Mouse (Mus musculus) heart, embryonic 14.5 days (tissue): ENCODE data around the gene Rab3gap1. TPM values are rescaled to one million over a fixed set of nuclear protein-coding genes. Genes with fewer than 3 reads are reported as not detected.
"Not testable (repeated sequence)": the region's sequence is repeated elsewhere in the genome, so short reads cannot be mapped to it uniquely, and the experiment has no call there.

ENCODE experiments used
- ATAC-seq: fragments of 200-750 bp; cut with Nextera tagmentation; 2 replicates; pipeline ENCODE4 v1.8.0; 2017; ENCODE audit warnings: low read depth, moderate TSS enrichment; ENCODE audit not compliant: insufficient number of reproducible peaks, insufficient read depth, low FRiP score
- H3K27ac ChIP-seq, 2 experiments: fragments of 200-500 bp in 1 of 2; fragments of 300-500 bp in 1 of 2; sonication (generic) in 1 of 2; replicated peaks in 1 of 2; 2 replicates each; pipeline ENCODE4 v1.5.1; 2012 to 2014; ENCODE audit warnings: low read depth in 2 of 2, low read length in 2 of 2, control low read depth in 1 of 2, mild to moderate bottlenecking in 1 of 2, mixed read lengths in 1 of 2; ENCODE audit not compliant: control insufficient read depth in 1 of 2, insufficient read depth in 1 of 2
- H3K27me3 ChIP-seq: fragments of 300-500 bp; sonication (generic); 2 replicates; pipeline ENCODE4 v1.6.1; 2014; ENCODE audit warnings: mild to moderate bottlenecking, low read length, control low read depth; ENCODE audit not compliant: control insufficient read depth, insufficient read depth
- H3K36me3 ChIP-seq: fragments of 300-500 bp; sonication (generic); 2 replicates; pipeline ENCODE4 v1.6.1; 2014; ENCODE audit warnings: mild to moderate bottlenecking, control low read depth, low read length, mixed read lengths; ENCODE audit not compliant: control insufficient read depth, insufficient read depth
- H3K4me1 ChIP-seq, 2 experiments: fragments of 200-500 bp in 1 of 2; fragments of 300-500 bp in 1 of 2; sonication (generic) in 1 of 2; 2 replicates each; pipeline ENCODE4 v1.6.1; 2012 to 2014; ENCODE audit warnings: low read length in 2 of 2, control low read depth in 1 of 2, mixed read lengths in 1 of 2; ENCODE audit not compliant: control insufficient read depth in 2 of 2, insufficient read depth in 2 of 2
- H3K4me2 ChIP-seq: fragments of 300-500 bp; sonication (generic); 2 replicates; pipeline ENCODE4 v1.6.1; 2014; ENCODE audit warnings: mild to moderate bottlenecking, low read length
- H3K4me3 ChIP-seq, 2 experiments: fragments of 200-500 bp in 1 of 2; fragments of 300-500 bp in 1 of 2; sonication (generic) in 1 of 2; 2 replicates each; pipeline ENCODE4 v1.5.1; 2012 to 2014; ENCODE audit warnings: low read length in 2 of 2, mild to moderate bottlenecking in 2 of 2, control low read depth in 1 of 2, low read depth in 1 of 2, moderate library complexity in 1 of 2; ENCODE audit not compliant: control insufficient read depth in 1 of 2, insufficient read depth in 1 of 2
- H3K9ac ChIP-seq: fragments of 300-500 bp; sonication (generic); 2 replicates; pipeline ENCODE4 v1.6.1; 2014; ENCODE audit warnings: mild to moderate bottlenecking, low read length
- H3K9me3 ChIP-seq: fragments of 300-500 bp; sonication (generic); 2 replicates; pipeline ENCODE4 v1.6.1; 2016; ENCODE audit warnings: low read length, control low read depth; ENCODE audit not compliant: control insufficient read depth
- WGBS: fragments of 180-500 bp; shearing (Covaris S2); extraction: QIAGEN DNeasy Blood & Tissue Kit; methylation state at CpG from one replicate; pipeline ENCODE4 v1.1.7; 2014; 5-methylcytosine and 5-hydroxymethylcytosine counted together
- polyA plus RNA-seq: library from polyadenylated mRNA; unstranded; fragments of >200 nt; fragmentation: Nextera tagmentation; extraction: Ambion mirVana; gene quantifications from 2 replicates; pipeline ENCODE4 v1.2.1, GENCODE M21; 2014

Rab3gap1 gene
- polyA plus RNA-seq, 1 experiment from 2014 or later: 29.7 TPM

GRCm38 (mm10) chr1:127952276-127952675 lies 83.7 kb downstream of the Rab3gap1 start:
- 84% methylated on average over 4 of the region's 4 CpGs for WGBS

GRCm38 (mm10) chr1:127954198-127954597 lies 85.6 kb downstream of the Rab3gap1 start:
- not testable (repeated sequence) for H3K4me3 ChIP-seq, H3K9ac ChIP-seq, H3K9me3 ChIP-seq, ATAC-seq, H3K4me2 ChIP-seq, H3K36me3 ChIP-seq, H3K27me3 ChIP-seq, H3K27ac ChIP-seq, H3K4me1 ChIP-seq
- 72% methylated on average over 4 of the region's 4 CpGs for WGBS

More at GRCm38 (mm10) chr1:127952276-127952675, 83.7 kb downstream of the Rab3gap1 start:
- no peak overlapping the region for H3K4me2 ChIP-seq
- H3K4me1 ChIP-seq: peaks cover 4 to 6% of the 10 kb centered on the region in 2 experiments; a peak in 2 of 4 replicates
- H3K36me3 ChIP-seq: 0 out of 2 replicates have a peak, but pooled peaks cover 3% of the 10 kb centered on the region
- H3K9me3 ChIP-seq: peaks cover 4% of the 10 kb centered on the region
- H3K9ac ChIP-seq: no peak overlapping the region
- H3K27me3 ChIP-seq: no peaks in the 10 kb centered on the region
- H3K4me3 ChIP-seq: no peak overlapping the region
- H3K27ac ChIP-seq: no peak overlapping the region
- no peak for ATAC-seq

GRCm38 (mm10) chr1:127954800-127955199 lies 86.2 kb downstream of the Rab3gap1 start:
- no peak overlapping the region for H3K27ac ChIP-seq
- no peak overlapping the region for H3K4me3 ChIP-seq
- ATAC-seq: no peak
- WGBS: 82% methylated on average over 4 of the region's 4 CpGs
- no peaks in the 10 kb centered on the region for H3K27me3 ChIP-seq
- no peak overlapping the region for H3K9ac ChIP-seq
- H3K36me3 ChIP-seq: 0 out of 2 replicates have a peak, but pooled peaks cover 3% of the 10 kb centered on the region
- no peaks in the 10 kb centered on the region for H3K9me3 ChIP-seq
- H3K4me1 ChIP-seq: peaks cover 6% of the 10 kb centered on the region in 2 experiments; a peak in 3 of 4 replicates
- H3K4me2 ChIP-seq: no peak overlapping the region

GRCm38 (mm10) chr1:127956524-127956923 lies 88.0 kb downstream of the Rab3gap1 start:
- peaks cover 10% of the 10 kb centered on the region; the same call in 1 of the 2 replicates for H3K36me3 ChIP-seq
- no peak for ATAC-seq
- WGBS: 86% methylated on average over 1 of the region's 1 CpGs
- H3K4me1 ChIP-seq: peaks cover 6% of the 10 kb centered on the region in 2 experiments; a peak in 3 of 4 replicates
- H3K9ac ChIP-seq: no peak overlapping the region
- H3K27ac ChIP-seq: no peak overlapping the region
- H3K9me3 ChIP-seq: no peaks in the 10 kb centered on the region
- H3K27me3 ChIP-seq: no peaks in the 10 kb centered on the region
- no peak overlapping the region for H3K4me2 ChIP-seq
- no peak overlapping the region for H3K4me3 ChIP-seq

- peak overlapping the region; percentile 69 to 78 for H3K27ac ChIP-seq
- no peaks in the 10 kb centered on the region for H3K9me3 ChIP-seq
- 47% methylated on average over 5 of the region's 5 CpGs for WGBS
- H3K36me3 ChIP-seq: peaks cover 8% of the 10 kb centered on the region; the same call in 1 of the 2 replicates
- H3K9ac ChIP-seq: no peak overlapping the region
- no peak overlapping the region for H3K4me3 ChIP-seq
- peaks cover 8 to 21% of the 10 kb centered on the region in 2 experiments for H3K4me1 ChIP-seq
- ATAC-seq: no peak
- H3K27me3 ChIP-seq: no peaks in the 10 kb centered on the region
- H3K4me2 ChIP-seq: peak overlapping the region; percentile 9; the same call in 1 of the 2 replicates
These were observed 90.2 kb downstream of the Rab3gap1 start for GRCm38 (mm10) chr1:127958801-127959200.

GRCm38 (mm10) chr1:127959312-127959718 lies 90.7 kb downstream of the Rab3gap1 start:
- Histone ChIP-seq H3K36me3 (peaks cover 6% of the 10 kb centered on the region; the same call in 1 of the 2 replicates), H3K4me3 (no peak overlapping the region), H3K9me3 (no peaks in the 10 kb centered on the region), H3K4me1 (peaks cover 10 to 26% of the 10 kb centered on the region in 2 experiments), H3K27me3 (no peaks in the 10 kb centered on the region), H3K27ac (peak overlapping the region; percentile 69 to 78), H3K9ac (no peak overlapping the region), H3K4me2 (peak overlapping the region; percentile 9; the same call in 1 of the 2 replicates)
- WGBS: 44% methylated on average over 7 of the region's 7 CpGs
- ATAC-seq: no peak

GRCm38 (mm10) chr1:127961140-127961539 lies 92.6 kb downstream of the Rab3gap1 start:
- H3K27me3 ChIP-seq: no peaks in the 10 kb centered on the region
- no peak overlapping the region for H3K4me3 ChIP-seq
- H3K9ac ChIP-seq: no peak overlapping the region
- peaks cover 6% of the 10 kb centered on the region; the same call in 1 of the 2 replicates for H3K36me3 ChIP-seq
- H3K4me1 ChIP-seq: peaks cover 14 to 33% of the 10 kb centered on the region in 2 experiments
- ATAC-seq: no peak
- no peak overlapping the region for H3K4me2 ChIP-seq
- no peak overlapping the region for H3K27ac ChIP-seq
- no peaks in the 10 kb centered on the region for H3K9me3 ChIP-seq
- 89% methylated on average over 1 of the region's 1 CpGs for WGBS

GRCm38 (mm10) chr1:127963326-127963725 lies 94.8 kb downstream of the Rab3gap1 start:
- H3K4me1 ChIP-seq: peaks cover 14 to 33% of the 10 kb centered on the region in 2 experiments

More at GRCm38 (mm10) chr1:127963326-127963725, 94.8 kb downstream of the Rab3gap1 start:
- no peak overlapping the region for H3K4me2 ChIP-seq
- peaks cover 6% of the 10 kb centered on the region; the same call in 1 of the 2 replicates for H3K36me3 ChIP-seq
- no peaks in the 10 kb centered on the region for H3K9me3 ChIP-seq
- H3K4me3 ChIP-seq: no peak overlapping the region
- no peak overlapping the region for H3K9ac ChIP-seq
- no peak for ATAC-seq
- WGBS: 79% methylated on average over 3 of the region's 3 CpGs
- no peaks in the 10 kb centered on the region for H3K27me3 ChIP-seq
- no peak overlapping the region for H3K27ac ChIP-seq
